Mouse (Mus musculus) brown adipose tissue, adult 24 weeks (tissue): Measurements from ENCODE around the gene Zfp160. TPM values are rescaled to one million over a fixed set of nuclear protein-coding genes. Genes with fewer than 3 reads are reported as not detected.
"Not testable (repeated sequence)": the region's sequence is repeated elsewhere in the genome, so short reads cannot be mapped to it uniquely, and the experiment has no call there.

Experiments used
- H3K27ac ChIP-seq: fragments of 200-500 bp; replicated peaks from 2 replicates; pipeline ENCODE4 v1.5.1; 2012; ENCODE audit warnings: low read depth, mild to moderate bottlenecking, low read length
- H3K4me1 ChIP-seq: fragments of 200-500 bp; 2 replicates; pipeline ENCODE4 v1.6.1; 2012; ENCODE audit warnings: low read length, mixed read lengths; ENCODE audit not compliant: control insufficient read depth, insufficient read depth, insufficient read length
- H3K4me3 ChIP-seq: fragments of 200-500 bp; 2 replicates; pipeline ENCODE4 v1.5.1; 2012; ENCODE audit warnings: low read depth, mild to moderate bottlenecking, low read length, moderate library complexity; ENCODE audit not compliant: insufficient read depth
- polyA plus RNA-seq: library from polyadenylated mRNA; stranded (reverse); fragments of >200 nt; gene quantifications from 2 replicates; pipeline ENCODE4 v1.2.4, GENCODE M21; 2012; ENCODE audit not compliant: missing spikeins, insufficient read depth, insufficient read length

Zfp160 gene
- polyA plus RNA-seq, 1 experiment = 6.2 TPM

GRCm38 (mm10) chr17:21067036-21067435 is 58.3 kb downstream of the Zfp160 start:
- Histone ChIP-seq H3K4me1 (no peaks in the 10 kb centered on the region), H3K27ac (no peak overlapping the region), H3K4me3 (no peak overlapping the region)

GRCm38 (mm10) chr17:21069443-21069842 is 60.7 kb downstream of the Zfp160 start:
- H3K27ac ChIP-seq, H3K4me1 ChIP-seq, H3K4me3 ChIP-seq: not testable (repeated sequence)

- not testable (repeated sequence) for H3K4me3 ChIP-seq, H3K27ac ChIP-seq, H3K4me1 ChIP-seq
Measured at GRCm38 (mm10) chr17:21070971-21071370, 62.3 kb downstream of the Zfp160 start.

Other genes with a start within 250 kb of the Zfp160 start
- gene Vmn1r228, start 222.7 kb upstream of the Zfp160 start, polyA plus RNA-seq = not detected in 2 replicates
- gene Vmn1r229, start 197.3 kb upstream of the Zfp160 start, polyA plus RNA-seq = not detected in 2 replicates
- not detected in 2 replicates for gene Vmn1r230, start 168.5 kb upstream of the Zfp160 start, polyA plus RNA-seq
- gene Vmn1r231, start 103.8 kb upstream of the Zfp160 start, polyA plus RNA-seq = not detected in 2 replicates
- not detected in 2 replicates for gene Vmn1r232, start 89.2 kb upstream of the Zfp160 start, polyA plus RNA-seq
- gene Ppp2r1a, start 63.6 kb upstream of the Zfp160 start, polyA plus RNA-seq = 159 and 201 TPM in 2 replicates
- not detected in 2 replicates for gene Vmn1r233, start 12.4 kb upstream of the Zfp160 start, polyA plus RNA-seq
- not detected in 2 replicates for gene Vmn1r234, start 217.2 kb downstream of the Zfp160 start, polyA plus RNA-seq
- gene Vmn1r235, start 247.5 kb downstream of the Zfp160 start, polyA plus RNA-seq = not detected in 2 replicates